Mouse (Mus musculus): ENCODE measurements around the gene Pdlim4. TPM values are rescaled to one million over a fixed set of nuclear protein-coding genes. Genes with fewer than 3 reads are reported as not detected.

Pdlim4 gene
- 2.2 and 2.7 TPM in 2 replicates for polyA plus RNA-seq (2012; rRNA removed)

DNA sequence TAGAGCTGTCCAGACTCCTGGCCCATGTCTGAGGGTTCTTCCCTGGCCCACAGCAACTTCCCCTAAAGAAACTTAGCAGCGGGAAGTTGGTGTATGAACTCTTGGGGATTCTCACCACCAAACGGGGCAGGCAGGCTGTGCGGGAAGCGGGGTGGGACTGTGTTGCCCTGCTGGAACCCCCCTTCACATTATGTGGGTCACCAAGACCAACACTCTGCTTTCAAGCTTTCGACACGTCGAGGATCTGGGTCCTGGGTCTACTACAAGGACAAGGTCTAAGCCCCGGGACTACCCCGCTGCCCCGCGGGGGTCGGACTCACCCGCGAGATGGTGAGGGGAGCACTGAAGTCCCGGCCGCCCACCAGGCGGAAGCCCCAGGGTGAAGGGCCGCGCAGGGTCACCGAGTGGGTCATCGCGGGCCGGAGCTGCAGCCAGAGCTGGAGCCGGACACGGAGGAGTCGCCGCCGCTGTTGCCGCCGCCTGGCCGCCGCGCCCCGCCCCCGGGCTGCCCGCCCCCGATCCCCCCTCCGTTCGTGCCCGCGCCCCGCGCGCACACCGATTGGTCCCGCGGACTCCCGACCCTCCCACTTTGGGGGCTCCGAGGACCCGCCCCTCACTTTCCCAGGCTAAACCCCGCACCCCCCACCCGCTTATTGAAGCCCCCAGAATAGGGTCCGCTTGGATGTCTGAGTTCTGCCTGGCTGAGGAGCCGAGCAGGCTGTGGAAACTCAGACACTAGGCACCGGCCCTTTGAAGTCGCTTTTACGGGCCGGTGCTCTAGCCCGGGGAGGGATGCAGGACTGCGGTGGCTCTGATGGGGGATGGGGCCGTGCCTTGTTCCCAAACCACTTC is at the start of gene Pdlim4:
TSS of gene Pdlim4 (minus strand) at position 495 of the 852 bp plus-strand sequence.

GRCm38 (mm10) chr11:54100045-54100691 is 31.4 kb upstream of the Pdlim4 start, which contains the start of gene P4ha2:
P4ha2 (plus strand) TSS chr11:54100095.

DNA sequence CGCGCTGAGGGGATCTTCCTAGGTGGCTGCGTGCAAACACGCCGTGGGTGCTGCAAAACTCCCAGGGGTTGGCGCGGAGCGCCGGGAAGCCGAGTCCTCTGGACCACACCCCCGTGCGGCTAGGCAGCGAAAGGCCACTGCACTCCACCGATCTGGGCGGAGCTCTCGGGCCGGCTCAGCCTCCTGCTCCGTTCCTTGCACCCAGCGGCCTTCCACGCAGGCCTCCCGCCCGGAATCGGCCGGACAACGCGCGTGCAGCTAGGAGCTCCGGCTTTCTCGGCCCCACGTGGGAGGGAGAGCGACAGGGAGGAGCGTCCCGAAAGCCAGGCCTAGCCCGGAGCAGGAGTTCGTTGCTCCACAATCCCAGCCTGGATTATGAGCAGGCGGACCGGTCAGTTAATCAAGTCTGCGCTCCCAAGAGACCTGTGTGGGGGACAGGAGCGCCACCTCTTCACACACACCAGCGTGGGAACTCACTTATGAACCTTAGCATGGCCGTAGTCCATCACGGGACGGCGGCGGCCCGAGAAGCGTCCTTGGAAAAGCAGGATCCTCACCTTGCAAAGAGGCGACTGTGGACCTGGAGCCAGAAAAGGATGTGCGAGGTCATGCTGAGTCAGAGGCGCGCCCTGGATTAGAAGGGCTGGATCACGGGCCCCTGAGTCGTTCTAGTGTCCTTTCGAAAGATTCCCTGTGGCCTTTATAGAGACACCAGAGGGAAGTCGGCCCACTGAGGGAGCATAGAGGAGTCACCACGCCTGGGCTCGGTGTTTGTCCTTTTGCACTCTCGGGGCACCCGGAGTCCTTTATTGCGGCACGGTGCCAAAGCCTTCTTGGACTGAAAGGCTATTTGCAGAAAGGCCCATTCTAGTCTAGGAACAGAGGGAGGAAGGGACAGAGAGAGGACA is 40.5 kb downstream of the Pdlim4 start, which contains the start of gene Slc22a4:
TSS of gene Slc22a4 (minus strand) at position 47 of the 908 bp plus-strand sequence.

Other genes with a start within 250 kb of the Pdlim4 start
- gene Gm12216, start 209.8 kb downstream of the Pdlim4 start, polyA plus RNA-seq (2012; rRNA removed): 0.10 TPM in 1 of 2 replicates, not detected in the other
- 1.6 and 2.0 TPM in 2 replicates for gene Slc22a5, start 177.4 kb downstream of the Pdlim4 start, polyA plus RNA-seq (2012; rRNA removed)
- 2.1 and 3.0 TPM in 2 replicates for gene Slc22a21, start 88.7 kb downstream of the Pdlim4 start, polyA plus RNA-seq (2012; rRNA removed)
- 20.5 and 26.4 TPM in 2 replicates for gene Slc22a4, start 40.9 kb downstream of the Pdlim4 start, polyA plus RNA-seq (2012; rRNA removed)
- 1.9 and 2.9 TPM in 2 replicates for gene P4ha2, start 31.1 kb upstream of the Pdlim4 start, polyA plus RNA-seq (2012; rRNA removed)
- not detected in 2 replicates for gene Csf2, start 180.7 kb upstream of the Pdlim4 start, polyA plus RNA-seq (2012; rRNA removed)
- not detected in 2 replicates for gene Il3, start 198.3 kb upstream of the Pdlim4 start, polyA plus RNA-seq (2012; rRNA removed)
- 0.85 and 0.93 TPM in 2 replicates for gene Acsl6, start 234.8 kb upstream of the Pdlim4 start, polyA plus RNA-seq (2012; rRNA removed)